Mouse (Mus musculus) cerebellum, adult 9-11 months (tissue): ENCODE results near the gene Impg1.
A peak's percentile ranks its signal among the peaks of the same experiment; 100 is the strongest.

Experiments
- DNase-seq: peaks from one replicate; pipeline ENCODE4 v3.0.0; 2022

Impg1 gene

GRCm38 (mm10) chr9:80465381-80465780 lies at the start of gene Impg1:
TSS of gene Impg1 (minus strand) at chr9:80465481.
- DNase-seq, result no peak

GRCm38 (mm10) chr9:80509464-80510153 lies 44.3 kb upstream of the Impg1 start:
- DNase-seq, result no peak

- DNase-seq, result no peak
These were observed 39.3 kb upstream of the Impg1 start for GRCm38 (mm10) chr9:80504496-80505012.

DNA sequence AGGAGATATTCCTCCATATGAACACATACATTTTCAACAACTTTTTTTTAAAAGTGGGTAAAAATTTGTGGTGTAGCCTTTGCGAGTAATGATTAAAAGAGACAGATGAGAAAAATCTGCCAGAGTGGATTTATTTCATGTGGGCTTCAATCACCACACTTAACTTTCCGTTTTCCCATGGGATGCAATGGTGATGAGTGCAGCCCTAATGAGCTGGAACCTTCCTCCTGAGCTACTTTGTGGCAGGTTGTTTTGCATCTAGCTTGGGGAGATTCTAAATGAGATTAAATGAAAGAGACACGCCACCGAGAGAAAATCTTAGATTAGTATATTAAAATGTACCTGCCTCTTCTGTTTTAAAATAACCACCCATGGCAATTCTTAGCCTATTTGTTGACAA lies 26.3 kb upstream of the Impg1 start:
- no peak for DNase-seq

DNA sequence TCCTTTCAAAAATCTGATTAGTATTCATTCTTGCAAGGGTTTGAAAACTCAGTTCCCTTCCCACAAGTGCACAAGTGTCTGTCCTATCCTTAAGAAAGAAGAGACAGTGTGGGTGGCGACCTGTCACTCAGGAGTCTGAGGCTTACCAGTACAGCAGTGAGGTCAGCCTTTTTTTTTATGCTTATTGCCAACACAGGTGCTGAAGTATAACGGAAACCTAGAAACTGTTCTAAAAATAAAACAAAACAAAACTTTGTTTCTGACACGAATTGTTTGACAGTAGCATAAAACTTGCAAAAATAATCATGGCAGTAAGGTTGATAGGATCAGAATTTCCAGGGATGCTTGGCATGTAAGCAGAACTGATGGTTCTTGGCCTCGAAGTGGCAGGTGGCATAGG lies 4.9 kb downstream of the Impg1 start:
- no peak for DNase-seq

DNA sequence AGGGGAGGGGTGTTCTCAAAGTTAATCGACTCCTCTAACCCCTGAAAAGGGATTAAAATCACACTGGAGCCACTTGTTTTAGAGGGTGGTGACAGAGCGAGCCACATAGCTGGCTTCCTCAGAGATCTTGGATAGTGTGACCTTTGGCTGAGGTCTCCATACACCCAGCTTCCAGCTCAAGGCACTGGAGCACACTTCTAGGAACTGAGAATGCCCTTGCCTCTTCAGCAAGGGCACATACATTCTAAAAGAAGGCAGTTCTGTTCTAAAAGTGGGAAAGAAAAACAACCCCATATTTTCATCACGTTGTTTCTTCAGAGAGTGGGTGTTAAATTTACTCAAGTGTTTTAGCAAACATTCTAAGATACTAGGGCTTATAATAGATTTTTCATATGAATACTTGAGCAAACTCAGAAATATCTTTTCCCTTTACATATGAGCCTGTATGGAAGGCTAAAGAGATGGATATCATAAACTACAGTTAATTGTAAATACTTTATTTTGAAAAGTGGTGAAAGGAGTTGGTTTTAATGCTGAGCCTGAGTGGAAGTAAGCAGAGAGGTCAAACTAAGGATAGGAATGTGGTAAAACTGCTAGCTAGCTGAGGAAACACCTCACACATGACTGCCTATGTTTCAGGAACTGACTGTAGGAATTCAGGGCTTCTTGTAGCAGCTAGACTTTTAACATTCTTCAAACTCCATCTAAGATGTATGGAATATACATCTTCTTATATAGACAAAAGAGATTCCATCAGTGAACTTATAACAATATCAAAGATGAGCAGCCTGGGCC lies 14.6 kb downstream of the Impg1 start:
- no peak for DNase-seq

- DNase-seq, result no peak
These were observed 24.1 kb downstream of the Impg1 start for GRCm38 (mm10) chr9:80441096-80441710.

GRCm38 (mm10) chr9:80391404-80391803 lies 73.9 kb downstream of the Impg1 start:
- DNase-seq, result no peak

- no peak for DNase-seq
These were observed 74.3 kb downstream of the Impg1 start for GRCm38 (mm10) chr9:80391002-80391401.

GRCm38 (mm10) chr9:80387890-80388289 lies 77.4 kb downstream of the Impg1 start:
- no peak for DNase-seq

- DNase-seq, result no peak
These were observed 78.8 kb downstream of the Impg1 start for GRCm38 (mm10) chr9:80386492-80386891.

- DNase-seq, result peak; percentile 2
These were observed 79.3 kb downstream of the Impg1 start for GRCm38 (mm10) chr9:80386000-80386399.

GRCm38 (mm10) chr9:80382711-80383110 lies 82.6 kb downstream of the Impg1 start:
- DNase-seq, result no peak

DNA sequence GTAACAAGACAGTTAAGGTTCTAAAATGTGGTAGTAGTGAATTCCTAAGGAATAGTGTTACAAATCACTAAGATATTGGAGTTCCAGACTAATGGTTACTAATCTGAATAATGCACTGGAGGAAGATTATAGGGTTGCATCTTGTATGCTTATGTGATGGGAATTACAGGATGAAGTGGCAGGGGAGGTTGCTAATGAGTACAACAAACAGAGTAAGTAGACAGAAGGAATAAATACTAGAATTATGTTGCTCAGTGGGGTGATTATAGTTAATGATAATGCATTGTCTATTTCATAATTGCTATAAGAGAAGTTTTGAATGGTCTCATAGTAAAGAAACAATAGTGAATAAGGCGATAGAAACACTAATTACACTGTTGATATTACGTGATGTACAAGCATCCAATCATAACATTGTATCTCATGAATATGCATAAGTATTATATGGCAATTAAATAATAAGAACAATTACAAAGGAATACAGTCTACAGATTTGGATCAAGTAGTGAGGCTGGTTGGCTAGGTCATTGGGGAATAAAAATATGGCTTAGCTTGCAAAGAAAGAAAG lies 85.1 kb downstream of the Impg1 start:
- no peak for DNase-seq

DNA sequence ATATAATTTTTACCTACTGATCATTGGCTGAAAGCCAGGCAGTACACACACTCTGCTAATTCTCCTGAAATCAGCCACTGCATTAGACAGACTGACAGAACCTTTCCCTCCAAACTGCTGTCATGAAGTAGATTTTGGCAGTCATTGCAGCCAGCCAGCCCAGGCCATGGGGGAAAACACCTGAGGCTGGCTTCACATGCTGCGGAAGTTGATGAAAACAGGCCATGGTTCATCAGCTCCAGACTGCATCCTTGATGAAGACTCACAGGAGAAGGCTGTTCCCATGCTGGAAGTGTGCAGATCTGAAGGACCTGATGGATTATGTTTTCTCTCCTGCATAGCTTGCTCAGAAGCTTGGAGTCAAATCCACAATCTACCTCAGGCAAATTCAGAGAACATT lies 91.2 kb downstream of the Impg1 start:
- DNase-seq, result peak; percentile 4

DNA sequence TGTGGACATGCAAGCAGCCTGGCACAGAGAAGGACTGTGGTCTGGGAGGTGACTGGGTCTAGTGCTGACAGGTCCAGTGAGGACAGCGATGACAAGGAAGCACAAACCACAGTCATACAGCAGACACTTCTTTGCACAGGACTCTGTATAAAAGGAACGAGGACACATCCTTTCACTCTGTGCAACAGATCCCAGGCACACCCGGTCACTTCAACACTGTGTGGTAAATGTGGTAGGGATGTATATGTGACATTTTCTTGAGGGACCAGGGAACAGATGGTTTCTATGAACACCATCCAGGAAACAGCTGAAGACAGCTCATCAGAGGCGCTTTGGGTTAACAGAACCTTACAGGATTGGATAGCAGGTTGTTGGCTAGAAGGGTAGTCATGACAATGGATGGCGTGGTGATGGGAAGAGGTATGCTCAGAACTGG lies 92.0 kb downstream of the Impg1 start:
- DNase-seq, result no peak

DNA sequence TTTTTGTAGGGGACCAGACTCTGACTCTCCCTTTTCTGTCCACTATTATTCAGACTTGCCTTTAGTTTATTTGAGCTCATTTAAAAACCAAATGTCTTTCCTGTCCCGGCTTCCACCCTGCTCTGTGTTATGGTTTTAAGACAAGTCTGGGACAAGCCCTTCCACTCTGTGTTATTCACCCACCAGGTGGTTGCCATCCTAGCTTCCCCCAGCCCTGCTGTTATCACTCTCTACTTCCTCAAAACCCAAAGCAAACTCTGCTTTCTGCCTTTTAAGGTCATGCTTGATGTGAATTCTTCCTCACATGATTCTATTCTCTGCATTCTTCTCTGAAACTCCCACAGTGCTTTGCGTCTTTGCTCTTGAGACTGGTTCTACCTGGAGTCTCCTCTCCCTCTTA lies 96.6 kb downstream of the Impg1 start:
- no peak for DNase-seq

GRCm38 (mm10) chr9:80367520-80368204 lies 97.6 kb downstream of the Impg1 start:
- DNase-seq, result no peak

- no peak for DNase-seq
These were observed 105.2 kb downstream of the Impg1 start for GRCm38 (mm10) chr9:80360063-80360462.

GRCm38 (mm10) chr9:80351678-80352331 lies 113.5 kb downstream of the Impg1 start:
- peak; percentile 5 for DNase-seq

DNA sequence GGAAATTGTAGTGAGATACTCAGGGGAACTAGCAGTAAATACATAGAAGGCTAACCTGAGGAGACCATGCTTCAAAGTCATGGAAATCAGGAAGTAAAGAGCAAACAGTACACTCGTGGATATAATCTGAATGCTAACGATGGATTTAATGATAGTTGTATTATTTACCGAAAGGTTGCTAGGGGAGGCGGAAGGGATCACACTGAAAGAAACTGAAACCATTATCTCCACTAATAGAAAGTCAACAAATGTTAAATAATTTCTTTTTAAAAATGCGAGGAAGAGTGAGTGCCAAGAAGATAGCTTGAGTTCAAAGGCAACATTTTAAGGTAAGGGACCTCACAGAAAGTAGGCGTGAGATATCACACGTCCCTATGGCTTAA lies 114.0 kb downstream of the Impg1 start:
- no peak for DNase-seq

DNA sequence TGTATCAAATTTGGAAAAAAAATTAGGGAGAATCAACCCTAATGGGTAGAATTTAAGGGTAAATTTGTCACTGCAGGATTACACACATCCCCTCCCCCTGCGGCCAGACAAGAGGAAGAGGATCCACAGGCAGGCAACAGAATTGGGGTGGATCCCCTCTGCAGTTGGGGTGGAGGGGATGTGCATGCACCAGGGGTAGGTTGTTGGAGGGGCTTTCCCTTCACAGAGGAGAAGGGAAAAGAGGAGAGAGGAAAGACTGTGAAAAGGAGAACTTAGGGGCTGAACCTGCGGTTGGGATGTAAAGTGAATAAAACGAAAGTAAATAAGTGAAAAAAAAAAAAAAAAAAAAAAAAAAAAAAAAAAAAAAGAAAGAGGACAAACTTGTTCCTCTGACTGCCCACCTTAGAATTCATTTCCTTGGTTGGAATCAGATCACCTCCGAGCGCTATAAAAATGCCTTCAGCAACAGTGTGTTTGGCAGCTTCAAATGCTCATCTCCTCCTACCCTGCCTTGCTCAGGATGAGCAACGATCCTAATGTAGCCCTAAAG lies 120.8 kb downstream of the Impg1 start:
- no peak for DNase-seq
